Mouse (Mus musculus): Measurements from ENCODE around the gene Lamb3. TPM values are rescaled to one million over a fixed set of nuclear protein-coding genes. Genes with fewer than 3 reads are reported as not detected.

Gene Lamb3
- polyA plus RNA-seq, 1 experiment, result 0.82 TPM

- WGBS, result 76% methylated on average over 7 of the region's 7 CpGs
- Histone ChIP-seq H3K4me1 (ENCODE audit: control insufficient read depth, insufficient read depth, low read length) (peaks cover 2% of the 10 kb centered on the region; the same call in 1 of the 2 replicates), H3K27ac (ENCODE audit: control insufficient read depth, insufficient read depth, low read depth, low read length, poor library complexity) (no peak overlapping the region), H3K4me3 (replicated peaks; ENCODE audit: control insufficient read depth, low read depth, low read length) (no peak overlapping the region)
- TF ChIP-seq POLR2A (IDR thresholded peaks at IDR 0.05; ENCODE audit: borderline replicate concordance, control insufficient read depth, low read depth, low read length), result no peak
- TF ChIP-seq CTCF (IDR thresholded peaks at IDR 0.05; ENCODE audit: control insufficient read depth, insufficient read depth, low read length), result no peak
Observed at GRCm38 (mm10) chr1:193330626-193331025, 123.1 kb downstream of the Lamb3 start.

GRCm38 (mm10) chr1:193332018-193332417 lies 124.5 kb downstream of the Lamb3 start:
- Histone ChIP-seq H3K27ac (ENCODE audit: control insufficient read depth, insufficient read depth, low read depth, low read length, poor library complexity) (no peak overlapping the region), H3K4me3 (replicated peaks; ENCODE audit: control insufficient read depth, low read depth, low read length) (no peak overlapping the region), H3K4me1 (ENCODE audit: control insufficient read depth, insufficient read depth, low read length) (peaks cover 4% of the 10 kb centered on the region)
- 80% methylated on average over 13 of the region's 13 CpGs for WGBS
- no peak for TF ChIP-seq CTCF (IDR thresholded peaks at IDR 0.05; ENCODE audit: control insufficient read depth, insufficient read depth, low read length)
- TF ChIP-seq POLR2A (IDR thresholded peaks at IDR 0.05; ENCODE audit: borderline replicate concordance, control insufficient read depth, low read depth, low read length), result no peak

- WGBS, result 79% methylated on average over 1 of the region's 1 CpGs
- no peak for TF ChIP-seq POLR2A (IDR thresholded peaks at IDR 0.05; ENCODE audit: borderline replicate concordance, control insufficient read depth, low read depth, low read length)
- no peak for TF ChIP-seq CTCF (IDR thresholded peaks at IDR 0.05; ENCODE audit: control insufficient read depth, insufficient read depth, low read length)
- H3K27ac ChIP-seq (ENCODE audit: control insufficient read depth, insufficient read depth, low read depth, low read length, poor library complexity), result no peak overlapping the region
- H3K4me3 ChIP-seq (replicated peaks; ENCODE audit: control insufficient read depth, low read depth, low read length), result no peak overlapping the region
- peaks cover 10% of the 10 kb centered on the region for H3K4me1 ChIP-seq (ENCODE audit: control insufficient read depth, insufficient read depth, low read length)
Observed at GRCm38 (mm10) chr1:193332671-193333070, 125.2 kb downstream of the Lamb3 start.

- H3K4me1 ChIP-seq (ENCODE audit: control insufficient read depth, insufficient read depth, low read length), result peaks cover 13% of the 10 kb centered on the region
- TF ChIP-seq POLR2A (IDR thresholded peaks at IDR 0.05; ENCODE audit: borderline replicate concordance, control insufficient read depth, low read depth, low read length) (no peak), CTCF (IDR thresholded peaks at IDR 0.05; ENCODE audit: control insufficient read depth, insufficient read depth, low read length) (no peak)
- H3K4me3 ChIP-seq (replicated peaks; ENCODE audit: control insufficient read depth, low read depth, low read length), result no peak overlapping the region
- 88% methylated on average over 3 of the region's 3 CpGs for WGBS
- H3K27ac ChIP-seq (ENCODE audit: control insufficient read depth, insufficient read depth, low read depth, low read length, poor library complexity), result no peak overlapping the region
Observed at GRCm38 (mm10) chr1:193333776-193334175, 126.3 kb downstream of the Lamb3 start.

- TF ChIP-seq POLR2A (IDR thresholded peaks at IDR 0.05; ENCODE audit: borderline replicate concordance, control insufficient read depth, low read depth, low read length) (no peak), CTCF (IDR thresholded peaks at IDR 0.05; ENCODE audit: control insufficient read depth, insufficient read depth, low read length) (no peak)
- Histone ChIP-seq H3K4me3 (replicated peaks; ENCODE audit: control insufficient read depth, low read depth, low read length) (no peak overlapping the region), H3K4me1 (ENCODE audit: control insufficient read depth, insufficient read depth, low read length) (peaks cover 13% of the 10 kb centered on the region), H3K27ac (ENCODE audit: control insufficient read depth, insufficient read depth, low read depth, low read length, poor library complexity) (no peak overlapping the region)
- 87% methylated on average over 6 of the region's 6 CpGs for WGBS
Observed at GRCm38 (mm10) chr1:193334546-193334945, 127.0 kb downstream of the Lamb3 start.

GRCm38 (mm10) chr1:193336122-193337017 lies 128.9 kb downstream of the Lamb3 start:
- Histone ChIP-seq H3K4me1 (ENCODE audit: control insufficient read depth, insufficient read depth, low read length) (peaks cover 11% of the 10 kb centered on the region), H3K4me3 (replicated peaks; ENCODE audit: control insufficient read depth, low read depth, low read length) (no peak overlapping the region), H3K27ac (ENCODE audit: control insufficient read depth, insufficient read depth, low read depth, low read length, poor library complexity) (peak overlapping the region; percentile 18; the same call in 1 of the 2 replicates)
- 50% methylated on average over 7 of the region's 7 CpGs for WGBS
- TF ChIP-seq CTCF (IDR thresholded peaks at IDR 0.05; ENCODE audit: control insufficient read depth, insufficient read depth, low read length) (no peak), POLR2A (IDR thresholded peaks at IDR 0.05; ENCODE audit: borderline replicate concordance, control insufficient read depth, low read depth, low read length) (no peak)

GRCm38 (mm10) chr1:193337018-193337321 lies 129.5 kb downstream of the Lamb3 start:
- Histone ChIP-seq H3K4me1 (ENCODE audit: control insufficient read depth, insufficient read depth, low read length) (peaks cover 11% of the 10 kb centered on the region), H3K27ac (ENCODE audit: control insufficient read depth, insufficient read depth, low read depth, low read length, poor library complexity) (peak overlapping the region; percentile 18), H3K4me3 (replicated peaks; ENCODE audit: control insufficient read depth, low read depth, low read length) (no peak overlapping the region)
- TF ChIP-seq CTCF (IDR thresholded peaks at IDR 0.05; ENCODE audit: control insufficient read depth, insufficient read depth, low read length), result no peak
- 9% methylated on average over 9 of the region's 9 CpGs for WGBS

GRCm38 (mm10) chr1:193337787-193338310 lies 130.3 kb downstream of the Lamb3 start:
- peaks cover 14% of the 10 kb centered on the region for H3K4me1 ChIP-seq (ENCODE audit: control insufficient read depth, insufficient read depth, low read length)
- 21% methylated on average over 4 of the region's 4 CpGs for WGBS
- no peak overlapping the region for H3K4me3 ChIP-seq (replicated peaks; ENCODE audit: control insufficient read depth, low read depth, low read length)
- no peak for TF ChIP-seq CTCF (IDR thresholded peaks at IDR 0.05; ENCODE audit: control insufficient read depth, insufficient read depth, low read length)
- TF ChIP-seq POLR2A (IDR thresholded peaks at IDR 0.05; ENCODE audit: borderline replicate concordance, control insufficient read depth, low read depth, low read length), result no peak
- H3K27ac ChIP-seq (ENCODE audit: control insufficient read depth, insufficient read depth, low read depth, low read length, poor library complexity), result no peak overlapping the region
